Mouse (Mus musculus): ENCODE data around the gene Mgat4d.
"Not testable (repeated sequence)": the region's sequence is repeated elsewhere in the genome, so short reads cannot be mapped to it uniquely, and the experiment has no call there.

The Mgat4d gene

GRCm38 (mm10) chr8:83392521-83392920, 44.2 kb downstream of the Mgat4d start:
- no peak for DNase-seq

- DNase-seq = no peak
Measured at GRCm38 (mm10) chr8:83394325-83394724, 46.1 kb downstream of the Mgat4d start.

- DNase-seq = no peak
Measured at GRCm38 (mm10) chr8:83396680-83397079, 48.4 kb downstream of the Mgat4d start.

GRCm38 (mm10) chr8:83397726-83398125, 49.5 kb downstream of the Mgat4d start:
- no peak for DNase-seq

- peak; percentile 32 for DNase-seq
Measured at GRCm38 (mm10) chr8:83405548-83405947, 57.3 kb downstream of the Mgat4d start.

- DNase-seq = no peak
Measured at GRCm38 (mm10) chr8:83406836-83407235, 58.6 kb downstream of the Mgat4d start.

- no peak for DNase-seq
Measured at GRCm38 (mm10) chr8:83408496-83408895, 60.2 kb downstream of the Mgat4d start.

GRCm38 (mm10) chr8:83416878-83417277, 68.6 kb downstream of the Mgat4d start:
- DNase-seq = no peak

GRCm38 (mm10) chr8:83417970-83418369, 69.7 kb downstream of the Mgat4d start:
- no peak for DNase-seq

GRCm38 (mm10) chr8:83418805-83419516, 70.7 kb downstream of the Mgat4d start:
- DNase-seq = no peak

- no peak for DNase-seq
Measured at GRCm38 (mm10) chr8:83421354-83421753, 73.1 kb downstream of the Mgat4d start.

- DNase-seq = peak; percentile 84
Measured at GRCm38 (mm10) chr8:83423032-83423825, 75.0 kb downstream of the Mgat4d start.

- DNase-seq = no peak
Measured at GRCm38 (mm10) chr8:83425202-83425601, 76.9 kb downstream of the Mgat4d start.

- no peak for DNase-seq
Measured at GRCm38 (mm10) chr8:83426104-83426759, 78.0 kb downstream of the Mgat4d start.

GRCm38 (mm10) chr8:83426949-83427348, 78.7 kb downstream of the Mgat4d start:
- DNase-seq = peak; percentile 27

- not testable (repeated sequence) for DNase-seq
Measured at GRCm38 (mm10) chr8:83428621-83429020, 80.3 kb downstream of the Mgat4d start.

GRCm38 (mm10) chr8:83429071-83429524, 80.8 kb downstream of the Mgat4d start:
- peak; percentile 76 for DNase-seq
